Mouse (Mus musculus) urinary bladder, postnatal 25 days (tissue): ENCODE measurements around the gene Pkp4.

Source experiments
- DNase-seq: peaks from one replicate; pipeline ENCODE4 v3.0.0; 2022; ENCODE audit warnings: low spot score

The Pkp4 gene

GRCm38 (mm10) chr2:59160605-59160963, at the start of gene Pkp4, which contains the start of gene Ccdc148:
Pkp4 (plus strand) TSS chr2:59160850.
Ccdc148 (minus strand) TSS chr2:59160683.
- peak; percentile 85 for DNase-seq

- no peak for DNase-seq
These were observed 31.6 kb upstream of the Pkp4 start for GRCm38 (mm10) chr2:59129023-59129422.

GRCm38 (mm10) chr2:59129821-59130220, 30.8 kb upstream of the Pkp4 start:
- no peak for DNase-seq

GRCm38 (mm10) chr2:59131044-59131443, 29.6 kb upstream of the Pkp4 start:
- DNase-seq = no peak

- DNase-seq = no peak
These were observed 5.2 kb upstream of the Pkp4 start for GRCm38 (mm10) chr2:59155428-59155827.

GRCm38 (mm10) chr2:59158117-59158516, 2.5 kb upstream of the Pkp4 start:
- DNase-seq = no peak

- no peak for DNase-seq
These were observed 567 bp upstream of the Pkp4 start for GRCm38 (mm10) chr2:59159961-59160604.

- peak; percentile 20 for DNase-seq
These were observed 381 bp downstream of the Pkp4 start for GRCm38 (mm10) chr2:59161021-59161440.

- DNase-seq = peak; percentile 61
These were observed 1.0 kb downstream of the Pkp4 start for GRCm38 (mm10) chr2:59161441-59162284.

GRCm38 (mm10) chr2:59162285-59162600, 1.6 kb downstream of the Pkp4 start:
- no peak for DNase-seq

GRCm38 (mm10) chr2:59166976-59167375, 6.3 kb downstream of the Pkp4 start:
- no peak for DNase-seq

- no peak for DNase-seq
These were observed 7.2 kb downstream of the Pkp4 start for GRCm38 (mm10) chr2:59167830-59168229.

- no peak for DNase-seq
These were observed 9.0 kb downstream of the Pkp4 start for GRCm38 (mm10) chr2:59169572-59170207.

- no peak for DNase-seq
These were observed 9.5 kb downstream of the Pkp4 start for GRCm38 (mm10) chr2:59170208-59170589.

GRCm38 (mm10) chr2:59170593-59170992, 9.9 kb downstream of the Pkp4 start:
- no peak for DNase-seq

- DNase-seq = no peak
These were observed 10.9 kb downstream of the Pkp4 start for GRCm38 (mm10) chr2:59171533-59171932.

GRCm38 (mm10) chr2:59175926-59176325, 15.3 kb downstream of the Pkp4 start:
- DNase-seq = no peak

GRCm38 (mm10) chr2:59178191-59178590, 17.5 kb downstream of the Pkp4 start:
- no peak for DNase-seq

- DNase-seq = no peak
These were observed 18.3 kb downstream of the Pkp4 start for GRCm38 (mm10) chr2:59178960-59179359.

- no peak for DNase-seq
These were observed 18.8 kb downstream of the Pkp4 start for GRCm38 (mm10) chr2:59179487-59179886.

GRCm38 (mm10) chr2:59181321-59182113, 20.9 kb downstream of the Pkp4 start:
- no peak for DNase-seq

- no peak for DNase-seq
These were observed 22.9 kb downstream of the Pkp4 start for GRCm38 (mm10) chr2:59183541-59183940.
